In genomic region chr3:116112816-116113405, GRCm38 (mm10) we compare ENCODE assay signal across 12 mouse cellular contexts.
"Had no signal": no experiment of that assay in that cellular context is flagged by ENCODE, and none has a peak within 500 bp of the region (broad histone marks: within the 10 kb centered on the region; RNA-seq: fewer than 3 reads in every experiment).

No protein-coding gene starts in this region.

- H3K36me3 ChIP-seq: neural tube, embryonic 15.5 days had no signal

- ATAC-seq: lung, postnatal 0 days had no signal

- DNase-seq: kidney, postnatal 10 days; kidney, postnatal 4 days; lung, adult 2 months; lung, postnatal 36 days; right cerebral cortex, postnatal 14 days; thymus, postnatal 4 days had no signal

- H3K4me2 ChIP-seq: liver, embryonic 11.5 days; liver, embryonic 15.5 days had no signal

- H3K9me3 ChIP-seq: limb, embryonic 10.5 days; liver, embryonic 15.5 days; neural tube, embryonic 15.5 days had no signal

- H3K9ac ChIP-seq: liver, embryonic 15.5 days; neural tube, embryonic 15.5 days had no signal

- H3K27me3 ChIP-seq: liver, embryonic 15.5 days; neural tube, embryonic 15.5 days had no signal

- H3K4me1 ChIP-seq: liver, embryonic 15.5 days had no signal

- H3K4me3 ChIP-seq: left cerebral cortex, adult 2 months; liver, embryonic 15.5 days; neural tube, embryonic 15.5 days had no signal

- H3K27ac ChIP-seq: left cerebral cortex, adult 2 months; liver, embryonic 15.5 days had no signal
